In genomic region chr5:54158230-54158629, GRCm38 (mm10) we compare ENCODE assay signal across 13 mouse cellular contexts.
A peak's percentile ranks its signal among the peaks of the same experiment; 100 is the strongest.
DNase-seq lines count a peak whose midpoint lies in the region; ATAC-seq and TF ChIP-seq lines count a peak whose summit lies in the region.
"Had no signal": no experiment of that assay in that cellular context is flagged by ENCODE, and none has a peak within 500 bp of the region (broad histone marks: within the 10 kb centered on the region; RNA-seq: fewer than 3 reads in every experiment).

No protein-coding gene starts in this region.

- intact Hi-C loops in heart, postnatal 14 days (cut with DNase I): no loop called here

- TF ChIP-seq POLR2A in liver, adult 2 months (IDR thresholded peaks at IDR 0.05; ENCODE audit: extremely low read depth, insufficient read depth, low read length): no peak

- H3K79me2 ChIP-seq in liver, adult 2 months (ENCODE audit: control insufficient read depth, insufficient read depth, low read length): no peaks in the 10 kb centered on the region

- H3K9ac ChIP-seq in liver, adult 2 months (ENCODE audit: low read depth, low read length): no peak overlapping the region
- H3K9ac ChIP-seq in liver, embryonic 11.5 days (ENCODE audit: low read depth, low read length): no peak overlapping the region
- H3K9ac ChIP-seq in neural tube, embryonic 12.5 days: no peak overlapping the region

- no peaks in the 10 kb centered on the region for H3K27me3 ChIP-seq in liver, adult 2 months (ENCODE audit: control insufficient read depth, insufficient read depth, low read length)
- no peaks in the 10 kb centered on the region for H3K27me3 ChIP-seq in liver, embryonic 11.5 days (replicated peaks; ENCODE audit: control insufficient read depth, insufficient read depth, low read length)
- no peaks in the 10 kb centered on the region for H3K27me3 ChIP-seq in neural tube, embryonic 12.5 days (replicated peaks)

- DNase-seq in cerebellum, postnatal 10 days: peak; percentile 33 to 61
- no peak for DNase-seq in cerebellum, adult 11 months
- DNase-seq in liver, adult 2 months (ENCODE audit: extremely low read depth, low read depth, low spot score): peak; percentile 42
- DNase-seq in liver, embryonic 11.5 days (ENCODE audit: low spot score): no peak
- DNase-seq in heart, postnatal 14 days: peak; percentile 38 to 42
- DNase-seq in retina, postnatal 1 day: no peak
- no peak for DNase-seq in kidney, postnatal 4 days
- DNase-seq: kidney, postnatal 36 days; spleen, adult 18-20 months; thymus, adult 2 months had no signal

- TF ChIP-seq CTCF in liver, adult 2 months (IDR thresholded peaks at IDR 0.05; ENCODE audit: low read depth, low read length): no peak

- H3K4me2 ChIP-seq in liver, embryonic 11.5 days: no peak overlapping the region
- H3K4me2 ChIP-seq in neural tube, embryonic 12.5 days (replicated peaks): no peak overlapping the region

- no peaks in the 10 kb centered on the region for H3K4me1 ChIP-seq in liver, adult 2 months (ENCODE audit: control insufficient read depth, insufficient read depth, low read length)
- no peaks in the 10 kb centered on the region for H3K4me1 ChIP-seq in liver, embryonic 11.5 days (replicated peaks; ENCODE audit: control insufficient read depth, insufficient read depth, low read length)
- peaks cover 32% of the 10 kb centered on the region for H3K4me1 ChIP-seq in neural tube, embryonic 12.5 days

- no peaks in the 10 kb centered on the region for H3K9me3 ChIP-seq in liver, embryonic 11.5 days (ENCODE audit: control insufficient read depth, low read length)
- H3K9me3 ChIP-seq in neural tube, embryonic 12.5 days: no peaks in the 10 kb centered on the region
- H3K9me3 ChIP-seq: hindbrain, embryonic 10.5 days; megakaryocyte, embryonic 14.5 days had no signal

- no peak overlapping the region for H3K27ac ChIP-seq in liver, adult 2 months (replicated peaks; ENCODE audit: insufficient read depth, low read depth, low read length)
- no peak overlapping the region for H3K27ac ChIP-seq in liver, embryonic 11.5 days (ENCODE audit: low read depth, low read length)
- H3K27ac ChIP-seq in neural tube, embryonic 12.5 days: no peak overlapping the region

- H3K36me3 ChIP-seq in liver, adult 2 months (ENCODE audit: control insufficient read depth, insufficient read depth, low read length): no peaks in the 10 kb centered on the region
- H3K36me3 ChIP-seq in liver, embryonic 11.5 days (ENCODE audit: control insufficient read depth, insufficient read depth, low read length): no peaks in the 10 kb centered on the region
- no peaks in the 10 kb centered on the region for H3K36me3 ChIP-seq in neural tube, embryonic 12.5 days
- H3K36me3 ChIP-seq: hindbrain, embryonic 10.5 days had no signal

- no peak for ATAC-seq in liver, embryonic 11.5 days (replicated peaks; ENCODE audit: low FRiP score)
- peak; percentile 76 for ATAC-seq in neural tube, embryonic 12.5 days (ENCODE audit: low FRiP score, low read depth)

- no peak overlapping the region for H3K4me3 ChIP-seq in liver, adult 2 months (ENCODE audit: insufficient read depth, low read depth, low read length)
- H3K4me3 ChIP-seq in liver, embryonic 11.5 days (ENCODE audit: low read depth, low read length): no peak overlapping the region
- H3K4me3 ChIP-seq in neural tube, embryonic 12.5 days: no peak overlapping the region
- H3K4me3 ChIP-seq: hindbrain, embryonic 10.5 days; megakaryocyte, embryonic 14.5 days had no signal

- 36% methylated on average over 9 of the region's 9 CpGs for WGBS in liver, adult 2 months
- 60% methylated on average over 9 of the region's 9 CpGs for WGBS in liver, embryonic 11.5 days
- 21% methylated on average over 9 of the region's 9 CpGs for WGBS in neural tube, embryonic 12.5 days

Comparison
In these comparisons a context has a peak if more than half of its experiments do, and no peak if none do; other contexts are left out.
1. DNase-seq: peak in cerebellum, postnatal 10 days (2 of 2), liver, adult 2 months (single experiment) and heart, postnatal 14 days (2 of 2); none in cerebellum, adult 11 months (single experiment), liver, embryonic 11.5 days (single experiment), retina, postnatal 1 day (single experiment) and kidney, postnatal 4 days (0 of 2).